Mouse (Mus musculus): Measurements from ENCODE around the gene Fam172a.

GRCm38 (mm10) chr13:78091949-78092348, 390.1 kb downstream of the Fam172a start:
- TF ChIP-seq POLR2A (IDR thresholded peaks at IDR 0.05; ENCODE audit: extremely low read depth, insufficient read depth, low read length) (no peak), CTCF (IDR thresholded peaks at IDR 0.05; ENCODE audit: low read depth, low read length) (no peak)

All from liver, adult 2 months (tissue).